Mouse (Mus musculus) heart, adult 8-10 months (tissue): ENCODE measurements around the gene Sgcb. TPM values are rescaled to one million over a fixed set of nuclear protein-coding genes. Genes with fewer than 3 reads are reported as not detected.
"Not testable (repeated sequence)": the region's sequence is repeated elsewhere in the genome, so short reads cannot be mapped to it uniquely, and the experiment has no call there.

Experiments used
- DNase-seq: peaks from one replicate; pipeline ENCODE4 v3.0.0; 2022; ENCODE audit warnings: low spot score
- total RNA-seq, 4 experiments: library from RNA; stranded (reverse); gene quantifications; 2 replicates each; pipeline ENCODE4 v1.2.4; 2022

Gene Sgcb
- total RNA-seq, 4 experiments from 2014 or later, result 113 to 128 (median 122) TPM

DNA sequence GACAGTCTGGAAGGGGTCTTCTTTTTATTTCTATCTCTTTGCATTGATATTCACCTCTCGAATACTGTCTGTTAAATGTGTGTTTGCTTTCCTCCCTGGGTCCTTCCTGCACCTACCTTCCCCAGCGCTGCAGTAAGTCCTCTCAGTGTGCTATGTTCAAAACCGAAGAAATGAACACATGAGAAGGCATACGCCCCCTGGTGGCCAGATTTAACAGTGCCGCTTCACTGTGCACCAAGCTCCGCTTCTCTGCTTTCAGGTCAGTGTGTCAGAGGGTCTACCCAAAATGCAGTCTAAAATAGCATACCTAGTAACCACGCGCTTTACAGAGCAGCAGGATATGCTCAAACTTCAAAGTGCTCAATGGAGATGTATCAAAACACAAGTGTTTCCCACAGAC, 14.4 kb downstream of the Sgcb start:
- DNase-seq, result peak; percentile 63

DNA sequence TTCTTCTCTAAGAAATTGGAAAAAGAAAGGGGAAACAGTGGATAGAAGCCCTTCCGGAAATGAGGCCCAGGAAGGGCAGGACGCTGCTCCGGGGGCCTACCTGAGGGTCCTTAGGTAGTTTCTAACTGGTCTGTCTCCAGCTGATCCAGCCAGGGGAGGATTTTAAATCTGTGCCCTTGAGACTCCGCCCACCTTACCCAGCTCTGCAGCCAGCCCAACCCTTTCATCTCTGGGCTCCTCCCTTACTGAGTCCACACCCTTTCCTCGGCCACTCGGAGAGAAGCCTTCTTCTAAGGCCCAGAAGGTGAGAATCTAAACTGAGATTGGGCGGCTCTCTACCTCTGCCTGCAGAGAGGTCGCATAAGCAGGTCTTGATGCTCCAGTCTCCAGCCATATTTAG, 15.3 kb downstream of the Sgcb start, which contains the start of gene Lrrc66:
Gene Lrrc66, minus strand, starts transcription at position 236 of the 400 bp plus-strand sequence.
- DNase-seq, result no peak

DNA sequence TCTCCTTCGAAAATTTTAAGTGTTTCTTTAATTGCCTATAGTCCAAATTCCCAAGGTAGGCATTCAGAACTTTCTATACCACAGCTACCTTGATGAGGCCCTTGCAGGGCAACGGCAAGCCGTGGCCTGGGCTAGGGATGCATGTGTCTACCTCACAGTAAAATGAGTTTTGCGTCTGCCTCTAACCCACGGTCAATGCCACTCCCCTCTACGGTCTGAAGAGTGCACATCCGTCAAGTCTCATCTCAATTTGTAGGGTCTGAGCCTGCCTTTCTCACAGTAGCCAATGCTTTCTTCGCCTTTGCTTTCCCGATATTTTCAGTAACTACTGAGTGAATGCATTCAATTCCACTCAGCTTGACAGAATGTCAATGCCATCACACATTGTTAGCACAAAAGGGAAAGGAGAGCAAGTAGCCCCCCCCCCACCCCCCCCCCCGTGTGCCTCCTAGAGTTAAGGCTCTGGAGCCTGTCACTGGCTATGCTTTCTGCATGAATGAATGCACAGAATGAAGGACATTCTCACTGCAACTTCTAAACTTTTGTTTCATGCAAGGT, 16.5 kb downstream of the Sgcb start:
- no peak for DNase-seq

DNA sequence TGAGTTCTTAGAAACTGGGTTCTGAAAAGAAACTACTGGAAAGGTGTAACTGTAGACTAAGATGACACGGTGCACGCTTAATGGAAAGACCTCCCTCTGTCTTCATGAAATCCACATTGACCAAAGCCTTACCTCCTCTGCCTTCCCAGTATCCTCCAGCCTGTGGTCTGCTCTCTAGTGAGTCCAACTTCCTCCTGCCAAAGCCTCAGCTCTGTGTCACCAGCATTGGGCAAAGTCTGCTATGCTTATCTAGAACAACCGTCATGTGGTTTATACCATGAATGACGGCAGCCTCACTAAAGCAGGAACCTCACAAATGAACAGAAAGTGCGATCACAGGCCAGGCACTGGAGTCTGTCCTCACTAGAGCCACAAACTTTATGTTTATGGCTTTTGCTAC, 17.4 kb downstream of the Sgcb start:
- DNase-seq, result no peak

DNA sequence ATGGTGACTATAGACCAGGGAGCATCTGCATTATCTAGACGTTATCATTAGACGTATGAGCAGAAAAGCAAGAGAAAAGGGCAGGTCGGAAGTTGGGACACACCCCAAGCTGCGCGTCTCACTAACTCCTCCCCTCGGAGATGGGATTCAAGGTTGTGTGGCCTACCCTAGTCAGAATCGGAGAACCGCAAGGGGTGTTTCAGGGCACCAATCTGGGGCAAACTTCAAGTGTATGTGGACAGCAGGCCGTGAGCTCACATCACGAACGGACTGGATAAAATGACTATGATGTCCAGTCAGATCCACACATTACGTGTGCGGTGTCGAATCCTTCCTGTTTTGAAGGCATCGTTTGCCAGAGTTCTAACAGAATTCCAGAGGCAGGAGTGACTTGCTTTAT, 19.6 kb downstream of the Sgcb start:
- DNase-seq, result no peak

DNA sequence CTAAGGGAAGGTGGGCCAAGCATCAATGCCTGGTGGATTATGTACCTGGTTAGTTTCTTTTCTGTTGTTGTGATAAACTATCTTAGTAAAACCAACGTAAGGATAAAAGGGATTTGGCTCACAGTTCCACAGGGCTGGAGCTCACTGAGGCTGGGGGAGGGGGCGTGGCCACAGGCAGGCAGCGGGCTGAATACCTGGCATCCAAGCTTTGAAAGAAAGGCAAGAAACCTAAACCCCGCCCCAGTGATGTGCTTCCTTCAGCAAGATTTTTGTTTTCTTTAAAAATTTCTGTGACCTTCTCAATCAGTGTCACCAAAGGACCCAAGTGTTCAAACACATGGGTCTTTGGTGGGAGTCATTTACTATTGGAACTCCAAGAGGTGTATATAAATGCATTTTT, 20.0 kb downstream of the Sgcb start:
- no peak for DNase-seq

DNA sequence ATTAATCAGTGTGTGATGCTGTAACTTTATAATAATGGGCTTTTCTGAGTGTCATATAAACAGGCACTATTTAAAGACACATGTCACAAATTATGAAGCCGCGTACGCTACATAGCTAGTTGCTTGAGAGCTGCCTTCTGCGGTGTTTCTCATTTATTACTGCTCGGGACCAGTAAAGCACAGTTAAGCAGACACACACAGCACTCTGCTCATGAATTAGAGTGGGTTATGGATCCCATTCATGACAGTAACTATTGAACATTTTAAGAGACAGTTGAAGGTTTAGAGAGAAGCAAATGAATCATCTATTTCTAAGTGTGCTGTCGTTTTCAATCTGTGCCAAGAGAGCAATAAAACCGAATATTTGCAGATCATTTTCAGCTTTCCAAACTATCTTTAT, 20.7 kb downstream of the Sgcb start:
- DNase-seq, result no peak

DNA sequence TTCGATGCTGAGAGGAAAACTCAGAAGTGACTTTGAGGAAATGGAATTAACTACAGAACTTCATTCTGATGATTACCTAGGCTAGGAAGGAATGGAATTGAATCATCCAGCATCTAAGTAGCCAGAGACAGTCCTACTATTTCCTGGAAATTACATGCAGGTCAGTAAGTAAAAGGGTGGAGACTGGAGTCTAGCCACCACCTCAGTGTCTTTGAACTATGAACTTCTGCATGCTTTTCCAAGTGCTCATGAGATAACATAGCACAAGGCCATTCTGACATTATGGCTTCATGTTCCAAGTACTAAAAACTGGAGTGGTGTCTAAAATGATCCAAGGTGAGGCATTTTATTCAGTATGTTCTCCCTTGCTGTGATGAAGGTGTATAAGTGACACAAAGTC, 22.1 kb downstream of the Sgcb start:
- no peak for DNase-seq

DNA sequence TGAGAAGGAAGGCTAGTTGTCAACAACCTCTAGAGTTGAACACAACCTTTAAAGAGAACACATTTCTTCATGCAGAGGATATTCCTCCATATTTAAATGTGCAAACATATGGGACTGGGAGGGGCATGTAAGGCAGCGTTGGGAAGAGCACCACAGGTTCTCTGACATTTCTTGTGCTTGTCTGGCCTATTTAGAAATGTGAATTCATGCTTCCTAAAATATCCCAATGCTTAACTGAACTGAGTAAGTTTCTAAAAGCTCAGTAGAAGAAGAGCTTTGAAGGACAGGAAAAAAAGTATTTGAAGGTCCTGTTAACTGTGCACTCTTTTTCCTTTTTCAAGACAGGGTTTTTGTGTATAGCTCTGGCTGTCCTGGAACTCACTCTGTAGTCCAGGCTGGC, 28.6 kb downstream of the Sgcb start:
- no peak for DNase-seq

DNA sequence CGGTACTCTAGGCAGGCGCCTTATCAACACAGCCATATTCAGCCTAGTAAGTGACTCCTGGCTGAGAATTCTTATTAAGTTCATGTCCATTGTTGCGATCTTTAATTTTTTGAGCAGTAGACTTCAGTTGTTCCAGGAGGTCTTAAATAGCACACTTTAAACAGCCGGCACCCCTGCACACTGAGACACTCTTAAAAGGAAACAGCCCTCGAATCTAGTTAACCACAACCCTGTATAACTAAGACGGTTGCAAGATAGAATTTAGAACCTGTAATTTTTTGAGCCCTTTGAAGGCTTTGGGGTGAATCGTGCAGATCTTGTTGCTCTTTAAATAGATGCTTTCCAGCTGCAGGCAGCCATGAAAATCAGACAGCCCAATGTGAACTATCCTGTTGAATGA, 32.4 kb downstream of the Sgcb start:
- DNase-seq, result no peak

DNA sequence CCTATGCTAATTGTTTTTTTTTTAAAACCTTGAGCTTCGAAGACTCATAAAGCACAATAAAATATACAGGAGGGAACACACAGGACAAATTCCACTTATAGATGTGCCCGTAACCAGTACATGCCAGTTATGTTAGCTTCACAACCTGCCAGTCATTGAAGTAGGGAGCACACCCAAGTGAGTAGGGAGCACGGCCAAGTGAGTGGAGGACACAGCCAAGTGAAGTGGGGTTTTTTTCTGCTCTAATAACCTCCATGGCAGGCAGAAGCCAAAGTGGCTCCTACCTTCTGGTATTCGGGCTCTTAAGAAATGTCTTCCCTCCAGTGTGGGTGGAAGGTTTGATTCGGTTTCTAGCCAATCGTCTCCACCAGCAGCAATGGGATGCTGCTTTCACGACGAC, 34.3 kb downstream of the Sgcb start:
- no peak for DNase-seq

DNA sequence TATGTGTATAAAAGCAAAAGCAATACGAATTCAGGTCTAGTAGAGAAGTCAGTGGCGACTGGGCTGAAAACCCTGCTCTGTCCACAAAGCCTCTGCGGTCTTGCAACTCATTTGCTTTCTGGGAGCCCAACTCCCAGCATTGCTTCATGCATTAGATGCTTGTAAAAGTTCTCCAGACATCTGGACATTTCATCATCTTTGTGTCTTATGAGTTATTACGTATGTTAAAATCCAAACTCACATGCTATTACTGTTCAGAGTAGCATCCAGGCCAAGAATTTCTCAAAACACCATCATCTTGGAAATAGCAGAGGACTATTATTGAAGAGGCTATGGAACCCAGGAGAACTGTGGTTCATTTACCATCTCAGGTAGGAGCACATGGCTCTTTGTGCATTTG, 36.5 kb downstream of the Sgcb start:
- no peak for DNase-seq

DNA sequence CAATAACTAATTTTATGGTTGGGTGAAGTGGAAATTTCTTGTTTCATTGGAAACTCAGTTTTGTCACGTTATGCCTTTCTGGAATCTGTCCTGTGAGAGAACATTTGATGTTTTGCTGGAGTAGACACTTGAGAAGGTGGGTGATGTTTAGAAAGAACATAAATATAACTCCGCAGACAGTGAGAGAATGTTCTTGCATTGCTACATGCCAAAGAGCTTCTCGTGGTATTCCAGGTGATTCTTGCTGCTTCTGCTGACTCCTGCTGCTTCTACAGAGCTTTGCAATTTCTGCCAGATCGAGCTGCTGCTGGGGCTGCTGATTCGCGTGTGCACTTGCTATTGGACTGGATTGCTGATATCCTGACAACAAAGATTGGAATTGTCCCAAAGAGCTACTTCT, 42.6 kb downstream of the Sgcb start:
- no peak for DNase-seq

DNA sequence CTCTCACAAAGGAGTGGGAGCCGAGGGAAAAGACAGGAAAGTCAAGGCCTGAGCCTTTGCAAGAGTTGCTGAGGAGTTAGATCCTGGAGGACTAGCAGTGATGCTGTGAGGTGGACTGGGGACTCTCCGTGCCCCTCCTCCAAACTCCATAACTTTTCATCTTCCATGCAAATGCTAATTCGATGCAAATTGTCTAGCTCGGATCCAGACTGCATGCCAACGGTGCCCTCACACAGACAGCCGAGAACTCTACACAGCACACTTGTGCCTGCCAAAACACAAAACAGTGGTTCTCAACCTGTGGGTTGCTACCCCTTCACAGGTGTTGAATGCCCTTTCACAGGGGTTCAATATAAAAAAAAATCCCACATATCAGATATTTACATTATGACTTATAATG, 43.0 kb downstream of the Sgcb start:
- DNase-seq, result no peak

DNA sequence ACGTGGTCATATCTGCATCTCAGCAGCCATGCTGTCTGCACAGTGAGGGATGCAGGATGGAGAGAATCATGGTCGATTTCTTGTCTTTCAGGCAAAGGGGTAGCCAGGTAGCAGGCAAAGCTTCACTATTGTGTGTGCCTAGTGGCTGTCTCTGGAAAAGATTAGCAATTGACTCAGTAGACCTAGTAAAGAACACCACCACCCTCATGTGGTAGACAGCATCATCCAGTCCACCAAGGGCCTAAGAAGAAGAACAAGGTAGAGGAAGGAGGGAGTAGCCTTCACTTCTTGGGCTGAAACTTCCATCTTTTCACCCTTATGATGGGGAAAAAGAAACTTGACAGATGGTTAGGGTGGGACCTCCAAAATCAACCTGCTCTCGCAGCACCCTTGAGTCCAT, 44.7 kb downstream of the Sgcb start:
- DNase-seq, result no peak

DNA sequence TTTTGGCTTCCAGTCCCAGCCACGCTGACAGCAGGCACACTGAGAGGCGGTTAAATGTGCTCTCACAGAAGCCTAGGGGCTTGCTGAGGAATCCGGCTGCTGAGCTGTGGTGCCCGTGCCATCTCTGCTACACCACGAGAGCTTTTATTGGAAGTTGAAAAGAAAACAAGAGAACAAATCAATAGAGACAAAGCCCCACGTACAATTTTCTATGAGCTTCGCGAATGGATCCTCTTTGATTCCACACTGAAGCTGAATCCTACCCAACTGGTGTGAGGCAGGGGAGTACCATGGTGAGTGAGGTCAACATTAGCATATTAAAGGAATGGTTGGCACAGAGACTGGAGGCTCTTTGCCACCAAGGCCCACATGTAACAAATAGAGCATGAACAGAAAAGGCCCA, 46.2 kb downstream of the Sgcb start:
- DNase-seq, result no peak

DNA sequence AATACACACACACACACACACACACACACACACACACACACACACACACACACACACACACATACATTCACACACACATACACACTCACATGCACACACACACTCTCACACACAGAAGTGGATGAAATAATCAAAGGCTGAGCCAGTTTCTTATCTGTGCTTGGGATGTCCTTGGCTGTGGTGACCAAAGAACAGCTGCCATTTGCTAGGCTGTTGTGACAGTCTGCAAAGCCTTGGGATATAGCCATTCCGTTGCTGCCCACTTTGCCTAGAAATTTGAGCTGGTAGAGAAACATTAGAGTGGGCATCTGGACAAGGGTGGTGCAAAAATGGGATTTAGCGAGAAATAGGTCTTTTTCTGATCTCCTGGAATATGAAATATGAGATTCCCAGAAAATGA, 47.6 kb downstream of the Sgcb start:
- no peak for DNase-seq

DNA sequence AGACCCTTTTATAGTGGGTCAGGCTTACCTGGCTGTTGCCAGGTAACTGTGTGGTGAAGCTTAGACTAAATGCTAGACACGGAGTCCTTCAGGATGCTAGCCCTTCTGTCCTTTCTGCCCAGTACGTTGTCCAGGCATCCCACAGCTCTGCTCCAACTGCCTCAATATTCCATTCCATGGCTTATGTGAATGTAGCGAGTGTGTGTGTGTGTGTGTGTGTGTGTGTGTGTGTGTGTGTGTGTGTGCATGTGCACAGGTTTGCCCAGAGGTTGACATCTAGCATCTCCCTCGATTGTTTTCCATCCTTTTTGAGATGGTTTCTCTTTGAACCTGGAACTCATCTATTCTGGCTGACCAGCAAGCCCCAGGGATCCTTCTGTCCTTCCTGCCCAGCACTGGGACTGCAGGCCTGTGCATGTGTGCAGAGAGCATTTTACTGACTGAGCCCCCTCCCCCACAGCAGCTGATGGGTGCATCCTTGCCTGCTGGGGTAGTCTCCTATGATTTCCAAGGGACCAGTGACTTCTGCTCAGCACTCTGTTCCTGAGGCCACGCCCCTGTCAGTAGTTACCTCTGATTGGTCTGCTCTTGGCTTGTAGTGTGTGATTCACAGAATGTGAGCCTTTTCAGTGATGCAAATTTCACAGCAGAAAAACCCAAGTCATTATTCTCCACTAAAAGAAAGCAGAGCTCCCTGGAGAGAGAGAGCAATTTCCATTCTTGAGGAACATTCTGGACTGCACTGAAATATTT, 48.5 kb downstream of the Sgcb start:
- DNase-seq, result no peak

DNA sequence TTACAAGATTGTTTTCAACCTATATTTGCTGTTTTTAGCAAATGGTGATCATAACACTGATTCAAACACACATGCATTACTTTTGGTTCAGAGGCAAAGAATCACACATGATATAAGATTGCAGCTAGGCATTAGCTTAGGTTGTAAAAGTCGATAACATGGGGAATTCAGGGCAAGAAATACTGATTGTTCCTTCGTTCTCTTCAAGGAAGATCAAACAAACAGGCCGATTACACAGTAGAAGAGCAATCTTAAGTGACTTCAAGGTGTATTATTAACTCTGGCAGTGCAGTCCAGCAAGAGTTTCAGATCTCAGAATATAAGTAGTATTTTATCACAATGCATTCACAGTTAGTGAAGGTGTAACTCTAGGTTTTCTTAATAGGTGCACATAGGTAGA, 60.5 kb downstream of the Sgcb start:
- no peak for DNase-seq

DNA sequence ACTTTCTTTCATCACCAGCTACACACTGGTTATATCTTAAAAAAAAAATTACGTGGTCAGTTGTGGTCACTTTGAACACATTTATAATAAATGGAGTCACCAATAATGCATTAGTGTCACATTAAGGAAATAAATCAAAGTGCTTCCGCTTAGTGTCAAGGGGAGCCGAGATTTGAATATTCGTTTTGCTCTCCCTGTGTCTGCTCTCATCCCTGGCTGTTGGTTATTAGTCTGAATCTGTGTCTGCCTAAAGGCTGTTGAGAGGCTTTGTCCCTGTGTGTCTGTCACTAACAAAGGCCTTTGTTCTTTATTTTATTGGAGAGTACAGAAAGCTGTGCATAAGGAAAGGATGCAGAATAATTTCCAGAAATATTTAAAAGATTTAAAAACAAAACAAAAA, 61.0 kb downstream of the Sgcb start:
- no peak for DNase-seq

DNA sequence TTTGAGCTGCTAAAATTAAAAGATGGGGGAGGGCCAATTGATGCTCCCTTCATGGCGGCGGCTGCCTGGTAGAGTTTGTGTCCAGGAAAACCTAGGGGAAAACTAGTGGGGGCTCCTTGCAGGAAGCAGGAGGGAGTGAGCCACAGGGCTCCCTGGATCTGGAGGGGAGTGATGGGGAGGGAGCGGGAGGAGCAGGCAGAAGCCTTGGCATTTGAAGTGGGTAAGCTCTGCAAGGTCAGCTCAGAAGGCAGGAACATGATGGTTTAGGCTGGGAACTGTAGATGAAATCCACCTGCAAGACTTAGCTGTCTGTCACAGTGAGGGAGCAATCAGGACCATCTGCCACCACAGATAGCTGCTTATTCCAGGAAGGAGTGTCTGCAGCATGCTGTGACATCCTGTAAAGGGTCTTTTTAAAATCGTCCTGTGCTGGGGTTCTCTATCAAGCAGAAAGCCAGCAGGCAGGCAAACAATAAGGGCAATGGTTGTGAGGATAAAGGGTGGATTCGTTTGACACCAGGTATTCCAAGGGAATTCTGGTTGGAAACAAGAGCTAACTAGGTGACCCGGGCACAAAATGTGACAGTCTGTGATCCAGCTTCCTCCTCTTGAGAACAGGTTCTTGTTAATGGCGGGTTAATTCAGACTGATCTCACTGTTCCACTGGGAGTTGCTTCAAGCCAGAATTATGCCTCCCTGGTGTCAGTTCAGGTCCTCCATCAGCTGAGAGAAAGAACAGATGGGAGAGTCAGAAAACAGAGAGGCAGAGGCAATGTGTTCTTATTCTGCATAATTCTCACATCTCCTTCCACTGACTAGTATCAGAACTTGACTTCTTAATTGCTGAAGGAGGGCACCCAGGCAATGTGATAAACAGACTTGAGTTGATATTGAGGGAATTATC, 62.1 kb downstream of the Sgcb start:
- no peak for DNase-seq

DNA sequence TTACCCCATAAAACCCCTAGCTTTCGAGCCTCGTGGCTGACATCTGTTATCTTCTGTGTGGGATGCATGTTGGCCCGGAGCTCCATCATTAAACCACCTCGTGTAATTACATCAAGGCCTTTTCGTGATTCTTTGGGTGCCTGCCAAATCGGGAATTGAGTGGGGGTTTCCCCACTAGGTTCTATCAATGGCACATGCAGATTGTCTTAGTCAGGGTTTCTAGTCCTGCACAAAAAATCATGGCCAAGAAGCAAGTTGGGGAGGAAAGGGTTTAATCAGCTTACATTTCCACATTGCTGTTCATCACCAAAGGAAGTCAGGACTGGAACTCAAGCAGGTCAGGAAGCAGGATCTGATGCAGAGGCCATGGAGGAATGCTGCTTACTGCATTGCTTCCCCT, 63.6 kb downstream of the Sgcb start:
- not testable (repeated sequence) for DNase-seq
